In genomic region chr3:80422106-80422505, GRCm38 (mm10) we compare ENCODE assay signal across 25 mouse cellular contexts.
DNase-seq lines count a peak whose midpoint lies in the region; TF ChIP-seq lines count a peak whose summit lies in the region.
"Had no signal": no experiment of that assay in that cellular context is flagged by ENCODE, and none has a peak within 500 bp of the region (broad histone marks: within the 10 kb centered on the region; RNA-seq: fewer than 3 reads in every experiment).

No protein-coding gene starts in this region.

- DNase-seq in frontal cortex, adult 2 months (ENCODE audit: extremely low spot score in 1 of 2, low spot score in 1 of 2): peak; percentile 65 to 68
- DNase-seq in frontal cortex, postnatal 14 days (ENCODE audit: low spot score in 2 of 2): no peak
- peak; percentile 52 for DNase-seq in right cerebral cortex, adult 18-20 months
- no peak for DNase-seq in right cerebral cortex, postnatal 25 days
- DNase-seq in left cerebral cortex, adult 2 months (ENCODE audit: extremely low spot score in 1 of 2, low spot score in 2 of 2): peak in 1 of 2 experiments; percentile 15
- peak; percentile 92 for DNase-seq in telencephalon, adult 2 months (ENCODE audit: low read depth, low spot score)
- DNase-seq in cerebellum, postnatal 14 days: no peak
- DNase-seq: adrenal gland, adult 8-10 months; gastrocnemius, adult 2 months; gastrocnemius, postnatal 36 days; heart, adult 18-20 months; heart, postnatal 4 days; kidney, adult 9 months; kidney, postnatal 10 days; lung, embryonic 14.5 days; lung, postnatal 14 days; midbrain, embryonic 14.5 days; thymus, adult 2 months; thymus, postnatal 36 days had no signal

- H3K4me3 ChIP-seq in left cerebral cortex, adult 2 months: no peak overlapping the region
- H3K4me3 ChIP-seq: erythroblast, embryonic 14.5 days; gastrocnemius, adult 2 months; limb, embryonic 12.5 days; liver, embryonic 15.5 days; neural tube, embryonic 15.5 days had no signal

- no peak for TF ChIP-seq CTCF in left cerebral cortex, adult 2 months (IDR thresholded peaks at IDR 0.05)

- peak overlapping the region; percentile 92 for H3K27ac ChIP-seq in left cerebral cortex, adult 2 months
- H3K27ac ChIP-seq: gastrocnemius, adult 2 months; hindbrain, embryonic 14.5 days; limb, embryonic 12.5 days; liver, embryonic 15.5 days; neural tube, embryonic 15.5 days; stomach, postnatal 0 days had no signal

- intact Hi-C loops in left cerebral cortex, adult 2 months (cut with DNase I): loop anchor here (1.0 to 10.0 kb wide), 6 partner anchors 112 to 383 kb away; partner anchors contain the start of gene Gria2

Comparison
In these comparisons a context has a peak if more than half of its experiments do, and no peak if none do; other contexts are left out.
1. DNase-seq: peak in frontal cortex, adult 2 months (2 of 2), right cerebral cortex, adult 18-20 months (single experiment) and telencephalon, adult 2 months (single experiment); none in frontal cortex, postnatal 14 days (0 of 2), right cerebral cortex, postnatal 25 days (single experiment) and cerebellum, postnatal 14 days (0 of 2).